Mouse (Mus musculus) small intestine, adult 2 months (tissue): ENCODE measurements around the gene Slc30a7.

Experiments
- CTCF ChIP-seq: fragments of 200-500 bp; IDR thresholded peaks from 2 replicates; pipeline ENCODE4 v1.5.1; 2012; ENCODE audit warnings: low read depth, mild to moderate bottlenecking, control low read depth, inconsistent platforms, low read length, moderate library complexity, mixed read lengths; ENCODE audit not compliant: insufficient replicate concordance, insufficient read length; ENCODE audit errors: extremely low read depth
- POLR2A ChIP-seq: fragments of 200-500 bp; IDR thresholded peaks from 2 replicates; pipeline ENCODE4 v1.6.1; 2012; ENCODE audit warnings: low read depth, mild to moderate bottlenecking, control low read depth, inconsistent platforms, low read length, moderate library complexity

DNA sequence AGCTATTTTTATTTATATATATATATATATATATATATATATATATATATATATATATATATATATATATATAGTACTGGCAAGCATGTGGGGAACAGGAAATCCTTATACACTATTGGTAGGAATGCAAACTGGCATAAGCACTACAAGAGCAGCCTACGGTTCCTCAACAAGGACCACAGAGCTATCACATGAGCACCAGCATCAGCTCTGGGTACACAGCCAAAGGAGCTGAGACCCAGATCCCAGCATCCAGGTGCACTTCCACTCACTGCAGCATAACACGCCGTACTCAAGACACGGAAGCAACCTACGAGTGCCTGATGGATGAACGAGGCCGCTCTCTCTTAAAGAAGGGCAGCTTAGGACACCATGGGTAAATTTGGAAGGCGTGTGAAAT is 24.0 kb downstream of the Slc30a7 start:
- TF ChIP-seq CTCF = no peak
- no peak for TF ChIP-seq POLR2A
